Comparison of ENCODE assay signal across 8 mouse cellular contexts in genomic region chr15:76973855-76974651, GRCm38 (mm10). TPM values are rescaled to one million over a fixed set of nuclear protein-coding genes. Genes with fewer than 3 reads are reported as not detected.
DNase-seq lines count a peak whose midpoint lies in the region; ATAC-seq and TF ChIP-seq lines count a peak whose summit lies in the region.

No protein-coding gene starts in this region.

- TF ChIP-seq POLR2A in spleen, adult 2 months (IDR thresholded peaks at IDR 0.05; ENCODE audit: low read depth, low read length): no peak

- no peaks in the 10 kb centered on the region for H3K36me3 ChIP-seq in spleen, adult 2 months (ENCODE audit: control insufficient read depth, insufficient read depth, low read length)
- no peaks in the 10 kb centered on the region for H3K36me3 ChIP-seq in embryonic facial prominence, embryonic 10.5 days (replicated peaks)
- no peaks in the 10 kb centered on the region for H3K36me3 ChIP-seq in limb, embryonic 11.5 days (ENCODE audit: control insufficient read depth, insufficient read depth, low read length)
- H3K36me3 ChIP-seq in midbrain, embryonic 13.5 days: no peaks in the 10 kb centered on the region

- H3K4me2 ChIP-seq in limb, embryonic 11.5 days (ENCODE audit: low read depth, severe bottlenecking): peak overlapping the region; percentile 66
- peak overlapping the region; percentile 72 for H3K4me2 ChIP-seq in midbrain, embryonic 13.5 days (replicated peaks)

- ATAC-seq in limb, embryonic 11.5 days (ENCODE audit: insufficient number of reproducible peaks, low FRiP score, low TSS enrichment, low read depth): peak; percentile 80
- peak; percentile 86 for ATAC-seq in midbrain, embryonic 13.5 days

- TF ChIP-seq CTCF in spleen, adult 2 months (IDR thresholded peaks at IDR 0.05; ENCODE audit: extremely low read depth, insufficient read depth, insufficient read length, insufficient replicate concordance): no peak

- no peaks in the 10 kb centered on the region for H3K9me3 ChIP-seq in embryonic facial prominence, embryonic 10.5 days
- no peaks in the 10 kb centered on the region for H3K9me3 ChIP-seq in limb, embryonic 11.5 days (ENCODE audit: control insufficient read depth, low read length)
- H3K9me3 ChIP-seq in midbrain, embryonic 13.5 days: no peaks in the 10 kb centered on the region

- H3K4me3 ChIP-seq in spleen, adult 2 months (ENCODE audit: extremely low read depth, insufficient read depth, insufficient read length): peak overlapping the region; percentile 41; the same call in 1 of the 2 replicates
- H3K4me3 ChIP-seq in embryonic facial prominence, embryonic 10.5 days: peak overlapping the region; percentile 60
- H3K4me3 ChIP-seq in limb, embryonic 11.5 days (ENCODE audit: low read depth, low read length): peak overlapping the region; percentile 42
- peak overlapping the region; percentile 51 for H3K4me3 ChIP-seq in midbrain, embryonic 13.5 days (replicated peaks)

- peak overlapping the region; percentile 73 for H3K9ac ChIP-seq in limb, embryonic 11.5 days (ENCODE audit: low read length)
- peak overlapping the region; percentile 74 for H3K9ac ChIP-seq in midbrain, embryonic 13.5 days (replicated peaks)

- WGBS in spleen, adult 2 months: 10% methylated on average over 30 of the region's 31 CpGs
- WGBS in embryonic facial prominence, embryonic 10.5 days: 4% methylated on average over 31 of the region's 31 CpGs
- WGBS in limb, embryonic 11.5 days: 6% methylated on average over 31 of the region's 31 CpGs
- 7% methylated on average over 29 of the region's 31 CpGs for WGBS in midbrain, embryonic 13.5 days

- no peaks in the 10 kb centered on the region for H3K4me1 ChIP-seq in spleen, adult 2 months (ENCODE audit: control insufficient read depth, insufficient read depth, insufficient read length)
- peaks cover 18% of the 10 kb centered on the region for H3K4me1 ChIP-seq in embryonic facial prominence, embryonic 10.5 days
- 0 out of 2 replicates have a peak, but pooled peaks cover 3% of the 10 kb centered on the region for H3K4me1 ChIP-seq in limb, embryonic 11.5 days (ENCODE audit: control insufficient read depth, insufficient read depth, low read length)
- peaks cover 20% of the 10 kb centered on the region for H3K4me1 ChIP-seq in midbrain, embryonic 13.5 days (replicated peaks)

- no peaks in the 10 kb centered on the region; the same call in 1 of the 2 replicates for H3K27me3 ChIP-seq in spleen, adult 2 months (ENCODE audit: control insufficient read depth, insufficient read depth, low read length)
- H3K27me3 ChIP-seq in embryonic facial prominence, embryonic 10.5 days (replicated peaks; ENCODE audit: low read depth, poor library complexity, severe bottlenecking): no peaks in the 10 kb centered on the region; the same call in 1 of the 2 replicates
- H3K27me3 ChIP-seq in limb, embryonic 11.5 days (ENCODE audit: control insufficient read depth, insufficient read depth, low read length): no peaks in the 10 kb centered on the region
- H3K27me3 ChIP-seq in midbrain, embryonic 13.5 days: no peaks in the 10 kb centered on the region

- no peak overlapping the region for H3K27ac ChIP-seq in spleen, adult 2 months (ENCODE audit: insufficient read depth, low read length)
- peak overlapping the region; percentile 93 for H3K27ac ChIP-seq in embryonic facial prominence, embryonic 10.5 days (replicated peaks)
- H3K27ac ChIP-seq in limb, embryonic 11.5 days (replicated peaks; ENCODE audit: low read depth, low read length): peak overlapping the region; percentile 57; the same call in 1 of the 2 replicates
- H3K27ac ChIP-seq in midbrain, embryonic 13.5 days: peak overlapping the region; percentile 44; the same call in 1 of the 2 replicates

- DNase-seq in spleen, adult 2 months (ENCODE audit: low read depth in 1 of 2, low spot score in 2 of 2): peak in 1 of 2 experiments; percentile 42
- DNase-seq in spleen, adult 12 weeks (ENCODE audit: low spot score): no peak
- DNase-seq in embryonic facial prominence, embryonic 10.5 days (ENCODE audit: low spot score): peak; percentile 89
- peak; percentile 83 to 95 for DNase-seq in heart, adult 18-20 months
- peak; percentile 87 for DNase-seq in kidney, adult 18-20 months
- DNase-seq in limb, embryonic 11.5 days (ENCODE audit: low spot score): peak; percentile 95
- peak; percentile 44 to 79 for DNase-seq in spleen, postnatal 4 days (ENCODE audit: low spot score in 2 of 2)

RNA-seq across cellular contexts. Expression of gene 1110038F14Rik, which starts 25.7 kb away (rescaled TPM):
- 11.9 and 14.2 TPM in 2 replicates for polyA plus RNA-seq in spleen, adult 2 months (2012; rRNA removed)
- polyA plus RNA-seq in embryonic facial prominence, embryonic 10.5 days (2016; fragmentation: Nextera tagmentation; extraction: Ambion mirVana): 84.4 and 85.5 TPM in 2 replicates
- 10 to 100 TPM; 18.8 to 19.5 TPM for total RNA-seq in heart, adult 18-20 months (2021)
- polyA plus RNA-seq in limb, embryonic 11.5 days (2014; fragmentation: Nextera tagmentation; extraction: Ambion mirVana): 88.3 and 88.8 TPM in 2 replicates
- 56.7 and 57.4 TPM in 2 replicates for polyA plus RNA-seq in midbrain, embryonic 13.5 days (2015; fragmentation: Nextera tagmentation; extraction: Ambion mirVana)

RNA-seq across cellular contexts. Expression of gene Zfp647, which starts 48.8 kb away (rescaled TPM):
- 1.4 and 1.9 TPM in 2 replicates for polyA plus RNA-seq in spleen, adult 2 months (2012; rRNA removed)
- polyA plus RNA-seq in embryonic facial prominence, embryonic 10.5 days (2016; fragmentation: Nextera tagmentation; extraction: Ambion mirVana): 33.4 and 38.7 TPM in 2 replicates
- total RNA-seq in heart, adult 18-20 months (2021): 1 to 10 TPM; 1.2 to 2.2 TPM
- polyA plus RNA-seq in limb, embryonic 11.5 days (2014; fragmentation: Nextera tagmentation; extraction: Ambion mirVana): 36.0 and 36.9 TPM in 2 replicates
- polyA plus RNA-seq in midbrain, embryonic 13.5 days (2015; fragmentation: Nextera tagmentation; extraction: Ambion mirVana): 25.6 and 27.5 TPM in 2 replicates
